Mouse (Mus musculus): Measurements from ENCODE around the gene 6030468B19Rik.

Gene 6030468B19Rik

DNA sequence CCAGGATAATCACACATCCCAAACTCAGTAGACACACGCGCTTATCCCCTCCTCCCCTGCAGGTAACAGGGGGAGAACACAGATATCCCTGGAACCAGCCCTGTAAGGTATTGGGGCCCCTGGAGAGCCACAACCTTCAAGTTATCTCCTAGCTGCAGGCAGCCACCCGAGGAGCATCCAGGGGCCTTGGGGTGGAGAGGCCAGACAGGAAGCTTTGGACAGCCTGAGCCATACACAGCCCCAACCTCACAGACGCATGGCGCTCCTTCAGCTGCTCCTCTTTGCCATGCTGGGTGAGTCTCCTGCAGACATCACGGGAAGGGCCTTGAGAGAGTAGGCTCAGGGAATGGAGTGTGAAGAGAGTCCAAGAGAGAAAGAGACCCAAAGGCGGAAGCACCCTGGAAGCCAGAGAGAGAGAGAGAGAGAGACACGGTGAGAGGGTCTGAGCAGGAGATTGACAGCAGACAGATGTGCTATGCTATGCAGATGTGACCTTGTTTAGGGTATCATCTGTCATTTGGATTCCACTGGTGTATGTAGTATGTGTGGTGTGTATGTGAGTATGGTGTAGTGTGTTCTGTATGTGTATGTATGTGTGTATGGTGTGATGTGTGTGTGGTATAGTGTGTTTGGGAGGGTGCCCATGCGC, at the start of gene 6030468B19Rik:
TSS of gene 6030468B19Rik (plus strand) at position 150 of the 649 bp plus-strand sequence.
- no peak for DNase-seq (ENCODE audit: low spot score in 2 of 2)

DNA sequence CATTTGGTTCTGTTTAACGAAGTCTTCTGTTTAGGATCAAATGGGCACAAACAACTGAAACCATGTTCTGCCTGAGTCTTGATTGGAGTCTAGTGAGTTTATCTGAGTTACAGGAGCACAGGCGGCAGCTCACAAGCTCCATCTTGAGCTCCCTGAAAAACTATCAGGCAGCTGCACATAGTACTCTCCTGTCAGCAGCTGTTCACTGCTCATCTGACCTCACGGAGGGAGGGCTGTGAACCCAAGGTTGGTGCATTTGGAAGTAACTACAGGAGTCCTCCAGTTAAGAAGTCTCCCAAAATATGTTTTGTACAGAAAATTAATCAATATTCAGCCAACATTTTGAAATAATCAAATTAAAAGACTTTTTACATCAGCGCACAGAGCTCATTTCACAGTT, 48.8 kb upstream of the 6030468B19Rik start:
- DNase-seq (ENCODE audit: low spot score in 2 of 2), result no peak

- DNase-seq (ENCODE audit: low spot score in 2 of 2), result no peak
These were observed 48.0 kb upstream of the 6030468B19Rik start for GRCm38 (mm10) chr11:117749414-117749813.

GRCm38 (mm10) chr11:117751544-117751943, 45.9 kb upstream of the 6030468B19Rik start:
- no peak for DNase-seq (ENCODE audit: low spot score in 2 of 2)

GRCm38 (mm10) chr11:117755891-117756290, 41.6 kb upstream of the 6030468B19Rik start:
- DNase-seq (ENCODE audit: low spot score in 2 of 2), result no peak

- DNase-seq (ENCODE audit: low spot score in 2 of 2), result no peak
These were observed 38.2 kb upstream of the 6030468B19Rik start for GRCm38 (mm10) chr11:117759267-117759666.

DNA sequence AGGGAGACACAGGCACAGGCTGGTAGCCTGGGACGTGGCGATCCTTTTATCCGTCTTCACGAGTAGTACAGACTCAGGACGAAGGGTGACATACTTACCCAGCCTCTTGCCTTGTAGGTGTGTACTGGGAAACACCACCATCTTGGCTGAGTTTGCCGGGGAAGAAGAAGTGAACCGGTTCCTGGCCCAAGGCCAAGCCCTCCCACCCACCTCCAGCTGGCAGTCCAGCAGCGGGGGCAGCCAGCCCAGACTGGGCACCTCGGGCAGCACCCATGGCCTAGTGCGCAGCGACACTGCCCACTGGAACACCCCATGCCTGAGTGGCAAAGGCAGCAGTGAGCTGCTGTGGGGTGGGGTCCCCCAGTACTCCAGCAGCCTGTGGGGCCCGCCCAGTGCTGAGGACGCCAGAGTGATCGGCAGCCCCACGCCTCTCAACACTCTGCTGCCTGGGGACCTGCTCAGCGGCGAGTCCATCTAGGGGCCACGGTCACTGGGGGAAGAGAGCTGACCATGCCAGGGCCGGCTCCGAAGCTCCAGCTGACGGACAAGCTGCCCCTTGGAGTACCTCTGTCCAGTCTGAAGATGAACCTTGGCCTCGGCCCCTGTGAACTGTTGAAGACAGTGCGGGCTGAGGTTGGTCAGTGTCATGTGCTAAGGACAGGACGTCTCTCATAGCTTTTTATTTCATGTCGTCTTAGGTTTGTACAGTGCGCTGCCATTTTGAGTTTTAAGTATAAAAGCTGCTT, 36.9 kb upstream of the 6030468B19Rik start:
- DNase-seq (ENCODE audit: low spot score in 2 of 2), result no peak

DNA sequence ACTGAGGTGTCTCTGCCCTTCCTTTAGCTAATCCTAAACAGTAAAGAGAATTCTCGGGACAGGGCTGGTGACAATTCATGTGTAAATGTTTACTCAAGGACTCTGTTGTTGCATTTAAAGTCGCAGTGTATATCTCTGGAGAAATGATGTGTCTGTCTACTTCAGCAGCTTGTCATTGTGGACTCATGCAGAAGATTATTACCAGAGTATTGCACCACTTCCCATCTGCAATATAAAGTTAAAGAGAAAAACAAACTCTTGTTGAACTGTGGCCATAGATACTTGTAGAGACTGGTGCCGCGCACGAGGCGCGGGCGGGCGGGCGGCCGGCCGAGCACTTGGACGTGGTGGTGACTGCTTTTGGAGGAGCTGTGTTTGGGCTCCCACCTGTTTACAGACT, 35.7 kb upstream of the 6030468B19Rik start:
- no peak for DNase-seq (ENCODE audit: low spot score in 2 of 2)

DNA sequence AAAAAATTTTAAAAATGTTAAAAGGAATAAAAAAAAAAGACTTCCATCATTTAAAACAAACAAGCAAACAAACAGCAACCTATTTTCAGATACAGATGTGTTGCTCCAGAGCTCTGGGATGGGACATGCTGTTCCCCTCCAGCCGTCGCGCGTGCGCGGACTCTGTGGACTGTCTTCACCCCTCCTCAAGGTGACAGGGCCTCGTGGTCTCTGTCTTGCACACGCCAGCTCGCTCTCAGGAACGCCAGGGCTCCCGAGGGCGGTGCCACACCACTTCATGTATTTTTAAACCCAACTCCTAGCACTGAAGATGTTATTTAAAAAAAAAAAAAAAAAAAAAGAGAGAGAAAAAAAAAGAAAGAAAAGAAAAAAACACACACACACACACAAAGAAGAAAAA, 35.2 kb upstream of the 6030468B19Rik start:
- DNase-seq (ENCODE audit: low spot score in 2 of 2), result peak in 1 of 2 experiments; percentile 44

DNA sequence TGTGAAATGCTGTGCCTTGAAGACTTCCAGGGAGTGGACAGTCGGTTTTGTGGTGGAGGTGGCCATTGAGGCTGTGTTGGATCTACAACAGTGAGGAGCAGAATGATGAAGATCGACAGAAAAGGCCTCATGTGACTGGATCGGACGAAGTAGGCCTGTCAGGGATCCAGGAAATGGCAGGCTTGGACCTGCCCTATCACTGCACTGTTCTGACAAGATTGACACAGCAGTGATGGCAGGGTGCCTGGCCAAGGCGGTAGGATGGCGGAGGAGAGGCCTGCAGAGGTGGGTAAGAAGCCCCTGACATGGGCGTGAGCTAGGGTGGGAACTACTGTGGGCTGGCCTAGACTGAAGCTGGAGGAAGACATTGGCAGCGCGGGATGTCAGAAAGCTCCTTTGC, 33.1 kb upstream of the 6030468B19Rik start:
- no peak for DNase-seq (ENCODE audit: low spot score in 2 of 2)

GRCm38 (mm10) chr11:117765361-117765760, 32.1 kb upstream of the 6030468B19Rik start:
- no peak for DNase-seq (ENCODE audit: low spot score in 2 of 2)

DNA sequence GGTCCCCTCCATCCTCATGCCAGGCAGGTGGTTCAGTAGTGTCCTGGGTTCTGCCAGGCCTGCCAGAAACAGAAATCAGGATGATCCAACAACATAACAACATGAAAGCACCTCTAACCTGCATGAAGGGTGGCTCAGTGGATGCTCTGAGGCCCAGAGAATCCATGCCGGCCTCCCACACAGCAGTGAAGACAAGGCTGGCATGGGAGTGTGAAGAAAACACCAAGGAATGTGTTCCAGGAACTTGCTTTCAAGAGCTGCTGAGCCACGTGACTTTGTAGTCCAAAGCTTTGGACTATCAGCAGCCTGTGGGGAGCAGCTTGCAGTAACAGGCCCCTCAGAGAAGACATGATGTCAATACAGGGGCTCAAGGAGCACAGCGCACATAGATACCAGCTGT, 31.2 kb upstream of the 6030468B19Rik start:
- DNase-seq (ENCODE audit: low spot score in 2 of 2), result no peak

DNA sequence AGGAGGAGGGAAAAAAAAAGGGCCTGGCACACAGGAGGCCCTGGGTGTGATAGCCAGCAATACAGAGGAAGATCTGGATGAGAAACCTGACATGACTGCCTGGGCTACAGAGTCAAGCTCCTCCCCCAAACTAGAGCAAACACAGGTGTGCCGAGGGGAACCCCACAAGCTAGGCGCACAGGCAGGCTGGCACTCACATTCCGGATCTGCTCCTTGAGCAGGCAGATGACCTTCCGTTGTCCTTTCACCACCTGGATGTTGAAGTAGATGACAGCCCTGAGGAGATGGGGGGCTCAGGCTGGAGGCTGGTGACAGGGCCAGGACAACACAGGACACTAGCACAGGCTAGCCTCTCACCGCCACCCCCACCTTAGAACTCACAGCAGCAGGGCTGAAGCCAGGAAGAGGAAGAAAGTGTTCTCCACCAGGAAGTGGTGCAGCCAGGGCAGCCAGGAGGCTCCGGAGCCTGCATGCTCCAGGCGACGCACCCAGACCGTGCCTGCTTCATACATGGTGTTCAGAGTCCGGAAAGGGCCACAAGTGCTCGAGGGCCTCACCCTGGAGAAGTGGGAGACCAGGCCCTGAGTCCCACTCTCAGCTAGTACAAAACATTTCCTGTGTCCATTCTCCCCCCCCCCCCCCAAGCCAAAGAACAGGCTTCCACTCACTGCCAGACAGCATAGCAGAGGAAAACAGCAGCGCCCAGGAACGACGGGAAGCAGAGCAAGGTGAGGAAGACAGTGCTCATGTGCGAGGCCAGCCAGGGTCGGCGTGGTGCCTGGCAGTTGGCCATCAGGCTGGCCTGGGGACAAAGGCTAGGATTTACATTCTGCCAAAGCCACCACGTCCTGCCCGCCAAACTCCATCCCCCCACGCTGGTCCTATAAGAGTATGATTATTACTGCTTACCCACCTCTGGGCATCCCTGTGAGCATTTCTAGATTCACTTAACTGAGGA, 28.5 kb upstream of the 6030468B19Rik start:
- no peak for DNase-seq (ENCODE audit: low spot score in 2 of 2)

- no peak for DNase-seq (ENCODE audit: low spot score in 2 of 2)
These were observed 27.8 kb upstream of the 6030468B19Rik start for GRCm38 (mm10) chr11:117769683-117770047.

GRCm38 (mm10) chr11:117770407-117770806, 27.1 kb upstream of the 6030468B19Rik start:
- DNase-seq (ENCODE audit: low spot score in 2 of 2), result no peak

DNA sequence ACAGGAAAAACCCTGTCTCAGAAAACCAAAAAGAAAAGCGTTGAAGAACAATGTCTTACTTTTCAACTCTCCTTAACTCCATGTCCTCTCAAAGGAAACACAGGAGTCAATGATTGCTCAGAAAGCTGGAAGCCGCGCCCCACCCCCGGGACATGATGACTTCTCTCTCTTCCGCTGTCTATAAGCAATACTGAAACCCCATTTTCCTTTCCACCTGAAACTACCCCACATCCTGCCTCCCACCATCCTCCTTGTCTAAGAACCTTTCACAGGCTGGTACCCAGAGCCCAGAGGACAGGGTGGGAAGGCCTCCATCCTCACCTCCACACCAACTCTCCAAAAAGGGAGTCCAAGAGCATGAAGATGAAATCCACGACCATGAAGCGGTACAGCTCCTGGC, 25.1 kb upstream of the 6030468B19Rik start:
- DNase-seq (ENCODE audit: low spot score in 2 of 2), result no peak

DNA sequence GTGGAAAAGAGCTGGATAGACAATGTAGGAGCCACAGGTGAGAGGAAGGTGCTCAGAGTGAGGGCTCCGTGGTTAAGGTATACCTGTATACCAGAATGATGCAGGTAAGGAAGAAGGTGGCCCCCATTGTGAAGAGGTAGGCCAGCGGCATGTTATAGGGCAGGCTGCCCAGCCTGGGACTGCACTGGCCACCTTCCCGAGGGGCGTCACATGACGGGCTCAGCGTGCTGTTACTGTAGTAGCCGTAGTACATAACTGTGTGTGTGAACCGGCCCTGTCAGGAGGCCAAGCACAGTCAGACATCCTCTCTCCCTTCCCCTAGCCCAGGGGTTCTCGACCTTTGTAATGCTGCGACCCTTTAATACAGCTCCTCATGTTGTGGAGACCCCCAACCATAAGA, 22.5 kb upstream of the 6030468B19Rik start:
- DNase-seq (ENCODE audit: low spot score in 2 of 2), result peak in 1 of 2 experiments; percentile 36

DNA sequence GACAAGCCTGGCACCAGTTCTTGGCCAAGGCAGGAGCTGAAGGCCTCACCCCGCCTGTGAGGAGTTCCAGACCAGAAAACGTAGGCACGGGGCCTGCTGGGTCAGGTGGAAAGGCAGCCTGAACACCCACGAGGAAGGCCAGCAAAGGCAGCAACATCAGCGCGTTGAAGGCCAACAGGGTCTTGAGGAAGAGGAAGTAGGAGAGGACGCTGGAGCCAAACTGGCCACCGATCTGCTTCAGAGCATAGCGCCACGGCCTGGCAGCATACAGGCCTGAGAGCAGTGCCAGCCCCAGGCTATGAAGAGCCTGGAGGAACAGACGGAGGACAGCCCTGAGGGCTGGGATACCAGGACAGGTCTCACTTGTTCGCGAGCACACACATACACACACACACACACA, 21.9 kb upstream of the 6030468B19Rik start:
- no peak for DNase-seq (ENCODE audit: low spot score in 2 of 2)

DNA sequence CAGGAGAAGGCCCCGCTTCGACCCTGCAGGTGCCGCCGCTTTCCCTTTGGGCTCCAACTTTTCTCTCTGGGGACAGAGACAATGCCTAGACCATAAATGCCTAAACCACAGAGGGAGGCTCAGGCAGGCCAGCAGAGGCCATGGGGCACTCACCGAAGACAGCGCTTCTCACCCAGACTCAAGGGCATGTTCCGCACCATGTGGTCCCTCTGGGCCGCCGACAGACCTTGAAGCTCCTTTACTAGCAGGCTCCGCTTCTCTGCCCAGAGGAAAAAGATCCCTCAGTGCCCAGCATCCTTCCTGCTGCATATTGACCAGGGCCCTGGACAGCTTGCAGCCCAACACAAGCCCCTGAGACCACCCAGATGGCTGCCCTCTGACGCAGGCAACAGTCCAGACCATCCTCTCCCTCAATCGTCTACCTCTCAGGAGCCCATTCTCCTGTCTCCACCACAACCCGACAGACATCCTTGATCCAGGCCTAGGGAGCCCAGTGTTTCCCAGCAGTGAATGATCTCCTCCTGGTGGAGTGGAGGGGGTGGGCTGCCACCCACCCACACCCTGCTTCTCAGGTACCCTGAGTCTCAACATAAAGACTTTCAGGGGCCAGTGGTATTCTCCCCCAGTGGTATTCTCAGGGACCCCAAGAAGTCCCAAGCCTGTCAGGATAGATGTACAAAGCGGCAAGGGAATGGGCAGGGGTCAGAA, 21.2 kb upstream of the 6030468B19Rik start:
- DNase-seq (ENCODE audit: low spot score in 2 of 2), result no peak

- DNase-seq (ENCODE audit: low spot score in 2 of 2), result no peak
These were observed 20.3 kb upstream of the 6030468B19Rik start for GRCm38 (mm10) chr11:117777111-117777510.

DNA sequence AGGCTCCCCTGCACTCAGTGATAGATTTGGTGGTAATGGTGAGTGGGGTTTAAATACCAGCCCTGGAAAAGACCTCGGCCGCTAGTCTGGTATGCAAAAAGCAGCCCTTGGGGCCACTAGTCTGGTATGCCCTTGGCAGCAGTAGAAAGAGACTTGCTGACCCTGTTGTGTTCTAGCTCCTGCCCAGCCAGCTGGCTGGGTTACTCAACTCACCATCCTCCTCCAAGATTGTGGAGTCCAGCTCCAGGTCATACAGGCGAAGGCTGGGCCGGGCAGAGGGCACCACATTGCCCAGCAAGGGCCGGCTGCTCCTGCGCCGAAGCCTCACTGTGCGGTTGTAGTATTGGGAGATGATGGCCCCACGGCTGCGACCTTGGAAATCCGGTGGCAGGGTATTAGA, 19.4 kb upstream of the 6030468B19Rik start:
- no peak for DNase-seq (ENCODE audit: low spot score in 2 of 2)

All from heart, adult 9 months (tissue).